Mouse (Mus musculus): ENCODE results near the gene Tnf.

Gene Tnf

DNA sequence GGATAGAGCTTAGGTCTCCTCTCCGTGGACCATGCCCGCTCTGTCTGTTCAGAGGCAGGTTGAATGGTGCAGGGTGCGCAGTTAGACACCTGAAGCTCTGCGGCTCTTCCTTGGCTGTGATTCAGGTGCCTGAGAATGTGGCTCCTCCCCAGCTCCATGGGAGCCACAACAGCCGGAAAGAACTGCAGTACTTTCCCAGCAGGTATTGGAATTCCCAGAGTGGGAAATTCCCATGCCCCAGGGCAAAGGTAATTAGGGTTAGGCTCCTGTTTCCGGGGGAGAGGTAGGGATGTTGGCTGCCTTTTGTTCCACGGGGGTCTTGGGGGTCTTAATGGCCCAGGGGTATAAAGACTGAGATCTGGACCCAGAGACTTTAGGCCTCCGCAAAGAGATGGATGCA lies 2.9 kb downstream of the Tnf start:
- no peak for DNase-seq (ENCODE audit: low read depth)

DNA sequence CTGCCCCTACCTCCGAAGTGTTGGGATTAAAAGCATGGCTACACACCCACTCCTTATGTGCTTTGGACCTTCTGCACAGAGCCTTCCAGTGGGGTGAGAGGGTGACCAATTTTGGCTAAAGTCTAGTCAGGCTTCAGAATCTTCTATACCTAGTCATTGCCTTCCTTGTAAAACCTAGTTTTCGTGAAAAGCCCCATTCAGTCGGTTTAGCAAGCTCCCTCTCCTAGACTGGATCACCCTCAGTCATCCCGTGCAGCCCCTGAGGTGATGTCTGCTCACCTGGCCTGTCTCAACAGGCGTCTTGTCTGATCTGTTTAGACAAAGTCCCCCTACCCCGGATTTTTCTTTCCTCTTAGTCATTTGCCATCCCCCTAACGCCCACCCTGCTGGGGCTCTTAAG lies 3.8 kb downstream of the Tnf start:
- no peak for DNase-seq (ENCODE audit: low read depth)

DNA sequence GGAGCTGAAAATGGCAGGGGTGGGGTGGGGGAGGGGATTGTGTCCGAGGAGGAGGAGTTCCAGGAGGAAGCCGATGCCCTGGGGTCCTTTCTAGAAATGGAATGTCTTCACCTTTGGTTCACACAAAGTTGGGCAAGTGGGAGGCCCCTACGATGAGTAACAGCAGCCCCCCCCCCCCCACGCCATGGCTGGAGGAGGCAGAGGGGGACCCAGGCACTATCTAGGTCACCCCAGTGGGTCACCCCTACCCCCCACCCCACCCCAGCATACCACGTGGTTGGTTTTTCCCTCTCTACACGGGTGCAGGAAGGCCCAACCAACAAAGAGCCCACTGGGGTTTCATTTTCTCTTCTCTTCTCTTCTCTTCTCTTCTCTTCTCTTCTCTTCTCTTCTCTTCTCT lies 4.7 kb downstream of the Tnf start:
- DNase-seq (ENCODE audit: low read depth): peak; percentile 64

DNA sequence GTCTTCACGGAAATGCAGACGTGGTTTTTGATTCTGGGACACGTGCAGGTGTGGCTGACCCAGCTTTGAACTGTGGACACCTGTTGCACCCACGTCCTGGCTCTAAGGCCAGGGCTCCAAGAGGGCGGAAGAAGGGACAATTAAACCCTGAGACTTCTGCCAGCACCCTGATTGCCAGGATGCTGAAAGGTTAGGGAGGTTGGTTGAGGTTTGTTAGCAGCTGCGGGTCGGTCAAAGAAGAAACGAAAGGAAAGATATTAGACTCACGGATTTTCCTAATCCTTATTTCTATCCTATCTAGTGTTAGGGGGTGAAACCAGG lies 5.5 kb downstream of the Tnf start:
- no peak for DNase-seq (ENCODE audit: low read depth)

DNA sequence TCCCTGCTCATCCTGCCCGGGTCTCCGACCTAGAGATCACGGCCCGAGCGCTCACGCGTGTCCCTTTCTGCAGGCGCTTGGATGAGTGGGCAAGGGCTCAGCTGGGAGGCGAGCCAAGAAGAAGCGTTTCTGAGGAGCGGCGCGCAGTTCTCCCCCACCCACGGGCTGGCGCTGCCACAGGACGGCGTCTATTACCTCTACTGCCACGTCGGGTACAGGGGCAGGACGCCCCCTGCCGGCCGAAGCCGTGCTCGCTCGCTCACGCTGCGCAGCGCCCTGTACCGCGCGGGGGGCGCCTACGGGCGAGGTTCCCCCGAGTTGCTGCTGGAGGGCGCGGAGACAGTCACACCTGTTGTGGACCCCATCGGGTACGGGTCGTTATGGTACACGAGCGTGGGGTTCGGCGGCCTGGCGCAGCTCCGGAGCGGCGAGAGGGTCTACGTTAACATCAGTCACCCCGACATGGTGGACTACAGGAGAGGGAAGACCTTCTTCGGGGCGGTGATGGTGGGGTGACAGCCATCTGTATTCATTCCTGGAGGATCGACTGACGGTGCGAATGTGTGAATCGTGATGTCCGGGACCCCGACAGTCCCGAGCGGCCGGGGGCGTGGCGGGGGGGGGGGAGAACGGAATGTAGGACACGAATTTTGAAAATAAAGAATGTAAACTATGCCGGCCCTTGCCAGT lies 6.0 kb downstream of the Tnf start:
- DNase-seq (ENCODE audit: low read depth): peak; percentile 75

DNA sequence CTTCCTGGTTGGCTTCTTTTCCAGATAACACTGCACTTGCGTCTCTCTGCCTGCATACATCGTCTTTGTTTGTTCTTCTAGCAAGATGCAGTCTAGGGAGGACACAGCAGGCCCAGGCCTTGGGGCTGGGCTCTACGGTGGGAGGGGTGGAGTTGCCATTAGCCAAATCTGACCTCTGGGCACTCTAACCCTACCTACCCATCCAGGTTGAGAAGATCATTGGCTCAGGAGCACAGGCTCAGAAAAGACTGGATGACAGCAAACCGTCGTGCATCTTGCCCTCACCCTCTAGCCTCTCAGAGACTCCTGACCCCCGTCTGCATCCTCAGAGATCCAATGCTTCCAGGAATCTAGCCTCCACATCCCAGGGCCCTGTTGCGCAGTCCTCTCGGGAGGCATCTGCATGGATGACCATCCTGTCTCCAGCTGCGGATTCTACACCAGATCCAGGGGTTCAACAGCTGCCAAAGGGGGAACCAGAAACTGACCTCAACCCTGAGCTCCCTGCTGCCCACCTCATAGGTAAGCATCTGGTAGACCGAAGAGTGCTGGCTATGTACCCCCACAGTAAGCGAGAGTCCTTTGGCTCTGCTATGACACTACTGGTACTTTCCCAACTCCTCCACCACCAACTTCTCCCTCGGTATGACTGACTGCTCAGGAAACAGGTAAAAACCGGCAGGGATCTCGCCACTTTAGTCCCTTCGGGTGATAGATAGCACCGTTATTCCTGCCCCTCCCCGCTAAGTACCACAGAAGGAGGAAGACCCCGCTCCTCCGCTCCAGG lies 6.8 kb downstream of the Tnf start:
- no peak for DNase-seq (ENCODE audit: low read depth)

DNA sequence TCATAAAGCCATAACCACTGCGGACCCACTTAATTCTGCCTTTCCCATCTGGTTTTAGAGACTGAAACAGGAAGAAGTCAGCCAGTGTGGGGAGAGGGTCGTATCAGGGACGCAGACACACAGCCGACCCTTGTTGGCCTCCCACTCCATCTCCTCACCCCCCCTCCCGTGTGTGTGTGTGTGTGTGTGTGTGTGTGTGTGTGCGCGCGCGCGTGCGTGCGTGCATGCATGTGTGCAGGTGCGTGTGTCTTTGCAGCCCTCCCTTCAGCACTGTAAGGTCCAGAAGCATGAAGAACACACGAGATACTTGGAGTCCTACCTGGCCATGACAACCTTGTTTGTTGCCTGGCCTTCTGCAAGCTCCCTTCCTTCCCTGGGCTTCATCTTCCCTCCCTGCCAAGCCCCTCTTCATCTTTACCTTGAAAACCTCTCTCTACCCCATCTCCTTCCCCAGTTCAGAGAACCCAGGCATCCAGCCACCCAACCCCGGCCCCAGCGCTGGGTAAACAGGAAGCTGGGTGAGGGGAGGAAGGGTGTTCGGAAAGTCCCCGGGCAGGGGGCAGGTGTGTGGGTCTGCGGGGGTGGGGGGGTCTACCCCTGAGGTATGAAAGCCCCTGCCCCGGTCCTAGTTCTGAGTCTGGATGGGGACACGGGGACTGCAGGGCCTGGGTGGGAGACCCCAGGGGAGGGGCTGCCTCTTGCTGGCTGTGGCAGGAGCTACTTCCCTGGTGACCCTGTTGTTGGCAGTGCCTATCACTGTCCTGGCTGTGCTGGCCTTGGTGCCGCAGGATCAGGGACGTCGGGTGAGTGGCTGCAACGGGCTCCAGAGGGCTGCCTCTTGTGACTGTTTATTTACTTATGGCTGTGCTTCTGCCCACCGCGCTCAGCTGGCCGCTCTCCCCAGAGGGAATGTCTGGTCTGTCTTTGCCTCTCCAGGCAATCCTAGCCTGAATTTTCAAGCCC lies 7.6 kb downstream of the Tnf start, which contains the start of gene Ltb:
Gene Ltb (plus strand): TSS at position 559 of the 963 bp plus-strand sequence.
- DNase-seq (ENCODE audit: low read depth): no peak

DNA sequence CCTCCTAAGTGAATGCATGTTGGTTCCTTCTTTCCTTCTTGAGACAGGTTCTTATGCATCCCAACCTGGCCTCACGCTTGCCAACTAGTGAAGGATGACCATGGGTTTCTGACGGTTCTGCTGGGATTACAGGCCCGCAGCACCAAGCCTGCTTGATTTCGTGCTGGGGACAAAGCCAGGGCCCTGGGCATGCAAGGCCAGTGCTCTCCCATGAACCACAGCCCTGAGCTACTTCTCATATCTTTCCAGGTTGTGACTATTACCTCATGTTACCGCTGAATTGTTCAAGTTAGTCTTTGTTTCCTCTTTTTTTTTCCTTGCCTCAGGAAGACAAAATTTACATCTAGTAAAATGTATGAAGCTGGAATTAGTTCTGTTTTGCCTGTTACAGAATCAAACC lies 8.9 kb downstream of the Tnf start:
- peak; percentile 84 for DNase-seq (ENCODE audit: low read depth)

DNA sequence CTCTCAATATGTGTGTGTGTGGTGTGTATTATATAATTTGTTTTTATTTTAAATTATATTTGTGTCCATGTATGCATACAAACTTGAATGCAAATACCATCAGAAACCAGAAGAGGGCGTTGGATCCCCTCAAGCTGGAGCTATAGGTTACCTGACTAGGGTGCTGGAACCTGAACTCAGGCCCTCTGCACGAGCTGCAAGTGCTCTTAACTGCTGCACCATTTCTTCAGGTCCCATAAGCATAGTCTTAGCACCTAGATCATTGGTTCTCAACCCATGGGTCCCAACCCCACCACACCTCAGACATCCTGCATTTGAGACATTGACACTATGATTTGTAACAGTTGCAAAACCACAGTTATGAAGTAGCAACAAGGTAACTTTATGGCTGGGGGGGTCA lies 10.1 kb downstream of the Tnf start:
- DNase-seq (ENCODE audit: low read depth): no peak

DNA sequence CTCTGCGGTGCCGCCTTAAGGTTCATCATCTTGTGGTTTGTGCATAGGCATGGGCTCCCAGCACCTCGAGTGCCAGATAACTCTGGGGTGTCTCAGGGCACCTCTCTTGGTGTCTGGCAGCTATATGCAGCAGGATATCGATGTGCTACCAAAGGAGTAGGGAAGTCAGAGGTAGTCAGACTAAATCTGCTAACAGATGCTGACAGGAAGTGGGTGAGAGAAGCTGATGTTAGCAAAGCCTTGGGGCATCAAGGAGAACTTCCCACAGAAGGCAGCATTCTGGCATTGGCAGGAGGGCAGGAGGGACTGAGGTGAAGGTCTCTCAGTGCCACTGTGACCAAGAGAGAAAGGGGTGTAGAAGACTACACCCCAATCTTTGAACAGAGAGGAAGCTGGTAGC lies 11.7 kb downstream of the Tnf start:
- peak; percentile 47 for DNase-seq (ENCODE audit: low read depth)

DNA sequence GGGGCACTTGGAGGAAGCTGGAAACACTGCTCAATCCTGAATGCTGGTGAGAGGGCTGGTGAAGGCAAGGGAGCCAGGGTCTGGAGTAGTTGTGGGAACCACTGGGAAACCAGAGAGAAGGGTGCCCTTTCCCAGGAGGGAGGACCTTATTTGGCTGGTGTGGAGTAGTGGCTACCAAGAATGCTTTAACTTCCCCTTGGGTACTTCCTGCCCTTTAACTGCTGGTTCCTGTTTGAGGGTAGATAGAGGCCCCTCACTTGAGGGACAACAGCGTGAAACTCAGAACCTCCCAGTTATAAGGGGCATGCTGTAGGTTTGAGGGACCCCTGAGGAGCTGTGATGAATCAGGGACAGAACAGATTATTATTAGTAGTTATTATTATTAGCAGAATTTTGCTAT lies 12.6 kb downstream of the Tnf start:
- peak; percentile 77 for DNase-seq (ENCODE audit: low read depth)

DNA sequence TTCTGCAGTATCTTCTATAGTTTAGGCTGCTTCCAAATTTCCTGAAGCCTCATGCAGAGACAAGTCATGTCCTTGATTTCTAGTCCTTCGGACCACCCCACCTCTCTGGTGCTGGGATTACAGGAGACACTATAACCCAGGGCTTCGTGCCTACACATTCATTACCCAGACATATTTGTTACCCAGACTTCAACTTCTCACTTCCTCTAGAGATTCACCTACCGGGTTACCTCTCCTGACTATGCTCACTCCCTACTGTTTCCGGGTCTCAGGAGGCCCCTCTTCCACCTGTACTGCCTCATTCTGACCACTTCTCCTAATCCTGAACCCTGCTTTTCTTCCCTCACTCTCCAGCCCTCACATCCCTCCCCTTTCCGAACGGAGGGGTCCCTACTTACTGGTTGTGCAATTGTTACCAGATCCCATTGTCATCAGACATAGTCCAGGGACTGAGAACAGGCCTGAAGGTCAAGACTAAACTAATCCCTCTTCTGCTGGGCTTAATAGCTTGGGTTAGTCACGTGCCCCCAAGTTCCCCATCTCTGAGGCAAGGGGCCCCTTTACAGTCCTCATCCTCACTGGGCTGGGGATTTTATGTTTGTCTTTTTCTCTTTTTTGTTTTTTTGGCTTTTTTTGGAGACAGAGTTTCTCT lies 13.7 kb downstream of the Tnf start, which contains the start of gene Lst1:
Gene Lst1 (minus strand): TSS at position 481 of the 652 bp plus-strand sequence.
- DNase-seq (ENCODE audit: low read depth): no peak

DNA sequence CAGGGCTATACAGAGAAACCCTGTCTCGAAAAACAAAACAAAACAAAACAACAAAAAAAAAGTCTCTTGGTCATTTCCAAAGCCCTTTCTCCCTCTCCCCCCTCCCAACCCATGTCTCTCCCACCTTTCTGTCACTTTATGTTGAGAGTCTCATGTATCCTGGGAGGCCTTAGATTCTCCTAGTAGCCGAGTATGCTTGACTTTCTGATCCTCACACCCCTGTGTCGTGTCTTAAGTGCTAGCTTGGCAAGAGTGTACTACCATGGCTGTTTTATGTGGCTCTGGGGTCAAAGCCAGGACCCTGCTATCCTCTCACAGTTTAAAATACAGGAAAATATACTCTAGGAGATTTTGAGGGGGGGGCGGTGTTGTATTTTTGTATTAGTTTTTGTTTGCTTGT lies 14.5 kb downstream of the Tnf start:
- DNase-seq (ENCODE audit: low read depth): no peak

DNA sequence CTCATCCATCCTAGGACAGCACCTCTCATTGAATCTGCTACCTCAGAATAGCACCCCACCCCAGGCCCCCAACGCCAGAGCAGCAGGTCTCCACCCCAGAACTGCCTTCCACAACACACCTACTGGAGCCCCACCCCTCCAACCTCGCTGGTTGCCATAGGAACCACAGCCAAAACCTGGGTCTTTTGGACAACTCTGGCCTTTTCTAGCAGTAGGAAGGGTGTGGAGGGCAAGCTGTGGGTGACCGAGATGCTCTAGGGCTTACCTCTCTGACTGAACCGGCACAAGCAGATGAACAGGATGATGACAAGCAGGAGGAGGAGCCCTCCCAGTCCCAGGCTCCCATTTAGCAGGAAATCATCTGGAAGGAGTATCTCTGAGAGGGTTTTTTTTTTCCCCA lies 15.1 kb downstream of the Tnf start:
- DNase-seq (ENCODE audit: low read depth): peak; percentile 77

DNA sequence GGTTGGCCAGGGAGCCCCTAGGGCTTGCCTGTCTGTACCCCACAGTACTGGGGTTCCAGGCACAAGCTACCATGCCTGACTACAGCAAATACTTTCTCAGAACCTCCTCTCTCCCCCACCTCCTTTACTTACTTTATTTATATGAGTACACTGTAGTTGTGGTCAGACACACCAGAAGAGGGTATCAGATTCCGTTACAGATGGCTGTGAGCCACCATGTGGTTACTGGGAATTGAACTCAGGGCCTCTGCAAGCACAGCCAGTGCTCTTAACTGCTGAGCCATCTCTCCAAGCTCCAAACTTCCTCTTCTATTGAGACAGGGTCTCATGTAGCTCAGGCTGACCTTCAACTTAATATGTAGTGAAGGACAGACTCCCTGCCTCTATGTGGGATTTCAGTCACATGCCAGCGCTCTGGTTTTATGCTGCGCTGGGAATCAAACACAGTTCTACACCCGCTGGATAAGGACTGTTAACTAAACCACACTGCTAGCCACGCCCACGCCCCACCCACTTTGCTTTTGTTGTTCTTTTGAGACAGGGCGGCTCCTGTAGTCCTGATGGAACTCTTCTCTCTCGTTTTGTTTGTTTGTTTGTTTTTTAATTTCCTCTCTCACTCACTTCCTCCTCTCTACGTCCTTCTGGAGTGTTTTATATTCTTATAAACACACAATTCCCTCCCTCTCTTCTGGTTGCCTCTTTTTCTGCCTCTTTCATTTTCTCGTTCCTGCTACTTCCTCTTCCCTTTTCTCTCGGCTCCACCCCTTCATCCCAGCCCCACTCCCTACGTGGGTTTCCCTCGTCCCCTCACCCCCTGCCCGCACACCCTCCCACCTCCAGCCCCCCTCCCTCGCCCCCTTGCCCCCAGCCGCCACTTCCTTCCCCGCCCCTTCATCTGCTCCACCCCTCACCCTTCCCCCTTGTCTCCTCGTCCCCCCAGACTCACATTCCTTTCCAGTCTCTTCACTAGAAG lies 15.9 kb downstream of the Tnf start:
- peak; percentile 94 for DNase-seq (ENCODE audit: low read depth)

DNA sequence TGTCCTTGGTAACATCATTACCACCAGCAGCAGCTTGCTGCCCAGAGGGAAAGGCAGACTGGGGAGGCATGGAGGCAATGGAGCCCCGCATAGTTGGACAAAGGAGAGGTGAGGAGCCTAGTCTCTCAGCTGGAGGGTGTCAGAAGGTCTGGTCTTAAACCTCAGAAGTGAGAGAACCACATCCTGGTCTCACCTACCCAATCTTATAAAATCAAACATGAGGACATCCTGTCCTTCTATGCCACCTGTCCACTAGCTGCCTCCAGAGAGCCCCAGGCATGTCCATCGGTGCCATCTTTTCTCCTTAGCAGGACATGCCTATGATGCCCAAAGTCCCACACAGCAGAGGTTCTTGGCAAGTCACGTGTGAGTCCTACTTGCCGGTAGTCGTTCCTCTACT lies 21.7 kb downstream of the Tnf start:
- DNase-seq (ENCODE audit: low read depth): no peak

DNA sequence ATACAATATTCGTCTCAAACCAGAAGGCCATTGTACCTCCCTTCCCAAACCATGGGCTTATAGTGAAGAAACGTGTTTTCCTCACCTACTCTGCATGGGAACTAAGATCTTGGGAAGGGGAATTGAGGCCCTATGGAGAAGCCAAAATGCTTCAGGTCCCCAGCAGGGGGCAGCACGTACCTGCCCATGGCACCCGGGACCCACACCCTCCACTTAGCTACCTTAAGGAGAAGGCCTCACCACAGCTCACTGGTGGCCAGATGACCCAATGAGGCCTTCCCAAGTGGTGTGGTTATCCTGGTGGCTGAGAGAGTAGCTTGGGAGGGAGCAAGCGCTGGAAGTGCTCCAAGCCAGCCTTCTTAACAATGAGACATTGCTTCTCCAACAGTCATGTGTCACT lies 23.3 kb downstream of the Tnf start:
- peak; percentile 87 for DNase-seq (ENCODE audit: low read depth)

DNA sequence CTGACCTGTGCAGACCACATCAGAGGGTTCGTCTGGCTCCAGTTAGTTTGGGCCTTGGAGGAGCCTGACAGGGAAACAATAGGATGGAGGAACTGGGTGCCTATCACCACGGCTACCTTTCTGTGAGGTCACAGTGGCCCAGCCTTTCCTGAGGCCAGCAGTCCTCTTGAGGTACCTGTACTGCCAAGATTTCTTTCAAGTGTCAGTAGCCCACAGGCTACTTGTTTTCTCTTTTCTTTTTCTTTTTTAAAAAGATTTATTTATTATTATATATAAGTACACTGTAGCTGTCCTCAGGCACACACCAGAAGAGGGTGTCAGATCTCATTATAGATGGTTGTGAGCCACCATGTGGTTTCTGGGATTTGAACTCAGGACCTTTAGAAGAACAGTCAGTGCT lies 25.8 kb downstream of the Tnf start, which contains the start of gene Aif1:
Gene Aif1 (minus strand): TSS at position 101 of the 400 bp plus-strand sequence.
- DNase-seq (ENCODE audit: low read depth): no peak

DNA sequence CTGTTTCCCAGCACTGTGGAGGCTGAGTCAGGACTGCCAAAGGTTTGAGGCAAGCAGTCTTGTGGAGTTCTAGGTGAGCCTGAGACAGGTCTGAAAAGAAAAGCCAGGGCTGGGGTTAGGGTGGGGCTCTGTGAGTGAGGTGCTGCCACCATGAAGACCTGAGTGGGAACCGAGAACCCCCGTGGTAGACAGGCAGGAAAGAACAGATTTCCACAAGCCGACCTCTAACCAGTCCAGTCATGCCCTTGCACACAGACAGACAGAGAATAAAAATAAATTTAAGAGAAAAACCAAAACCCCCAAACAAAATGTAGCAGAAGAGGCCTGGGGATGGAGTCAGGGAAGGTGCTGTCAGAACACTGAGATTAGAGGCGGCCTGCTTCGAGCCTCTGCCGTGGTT lies 26.4 kb downstream of the Tnf start:
- no peak for DNase-seq (ENCODE audit: low read depth)

DNA sequence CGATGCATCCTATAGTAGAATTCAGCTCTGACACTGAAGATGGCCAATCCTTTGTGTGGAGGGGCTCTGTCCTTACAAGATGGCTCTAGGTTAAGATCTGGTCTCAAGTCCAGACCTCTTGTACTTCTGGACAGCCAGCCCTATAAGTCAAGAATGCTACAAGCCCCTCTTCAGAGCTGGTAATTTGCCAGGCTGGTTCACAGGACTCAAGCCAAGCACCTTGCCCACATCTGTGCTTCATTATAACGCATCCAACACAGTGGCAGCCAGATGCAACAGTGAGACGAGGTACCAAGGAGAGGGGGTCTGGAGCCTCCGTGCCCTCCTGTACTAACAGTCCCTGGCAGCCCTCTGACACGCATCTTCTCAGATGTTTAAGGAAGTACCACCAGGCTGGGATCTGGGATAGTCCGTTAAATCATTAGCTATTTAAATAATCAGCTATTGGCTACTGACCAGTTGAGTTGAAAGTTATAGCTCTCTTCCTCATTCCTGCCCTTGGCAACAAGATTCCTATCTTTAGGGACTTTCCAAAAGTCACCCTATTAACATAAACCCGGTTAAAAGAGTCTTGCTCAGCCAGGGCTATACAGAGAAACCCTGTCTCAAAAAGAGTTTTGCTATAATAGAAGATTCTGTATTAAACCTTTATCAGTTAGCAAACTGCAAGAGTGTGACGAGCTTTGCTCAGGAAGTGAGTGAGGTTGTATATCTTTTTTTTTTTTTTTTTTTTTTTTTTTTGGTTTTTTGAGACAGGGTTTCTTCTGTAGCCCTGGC lies 27.4 kb downstream of the Tnf start:
- DNase-seq (ENCODE audit: low read depth): no peak
